Mouse (Mus musculus): Measurements from ENCODE around the gene Tnfrsf25. TPM values are rescaled to one million over a fixed set of nuclear protein-coding genes. Genes with fewer than 3 reads are reported as not detected.
A peak's percentile ranks its signal among the peaks of the same experiment; 100 is the strongest.

Tnfrsf25 gene
- polyA plus RNA-seq, 1 experiment, result 1.4 TPM

GRCm38 (mm10) chr4:152132772-152133169, 17.0 kb downstream of the Tnfrsf25 start:
- WGBS, result 59% methylated on average over 10 of the region's 10 CpGs
- Histone ChIP-seq H3K27ac (ENCODE audit: insufficient read depth, low read length) (no peak overlapping the region), H3K27me3 (ENCODE audit: control insufficient read depth, insufficient read depth, low read length) (peaks cover 3% of the 10 kb centered on the region; the same call in 1 of the 2 replicates), H3K4me1 (ENCODE audit: control insufficient read depth, insufficient read depth, low read length) (0 out of 2 replicates have a peak, but pooled peaks cover 5% of the 10 kb centered on the region), H3K4me3 (replicated peaks; ENCODE audit: insufficient read depth, low read depth, low read length) (no peak overlapping the region)
- DNase-seq, result no peak
- TF ChIP-seq POLR2A (IDR thresholded peaks at IDR 0.05; ENCODE audit: borderline replicate concordance, insufficient read depth, low read length) (no peak), CTCF (IDR thresholded peaks at IDR 0.05; ENCODE audit: borderline replicate concordance, insufficient read depth, low read depth, low read length) (no peak)

GRCm38 (mm10) chr4:152133213-152133612, 17.5 kb downstream of the Tnfrsf25 start:
- TF ChIP-seq CTCF (IDR thresholded peaks at IDR 0.05; ENCODE audit: borderline replicate concordance, insufficient read depth, low read depth, low read length) (no peak), POLR2A (IDR thresholded peaks at IDR 0.05; ENCODE audit: borderline replicate concordance, insufficient read depth, low read length) (no peak)

GRCm38 (mm10) chr4:152134507-152134906, 18.8 kb downstream of the Tnfrsf25 start:
- TF ChIP-seq POLR2A (IDR thresholded peaks at IDR 0.05; ENCODE audit: borderline replicate concordance, insufficient read depth, low read length), result no peak
- peak; percentile 72 for TF ChIP-seq CTCF (IDR thresholded peaks at IDR 0.05; ENCODE audit: borderline replicate concordance, insufficient read depth, low read depth, low read length)
- DNase-seq, result peak in 1 of 2 experiments; percentile 43
- peaks cover 3% of the 10 kb centered on the region; the same call in 1 of the 2 replicates for H3K27me3 ChIP-seq (ENCODE audit: control insufficient read depth, insufficient read depth, low read length)
- H3K4me3 ChIP-seq (replicated peaks; ENCODE audit: insufficient read depth, low read depth, low read length), result no peak overlapping the region
- H3K27ac ChIP-seq (ENCODE audit: insufficient read depth, low read length), result no peak overlapping the region
- H3K4me1 ChIP-seq (ENCODE audit: control insufficient read depth, insufficient read depth, low read length), result peaks cover 8% of the 10 kb centered on the region

More at GRCm38 (mm10) chr4:152133213-152133612, 17.5 kb downstream of the Tnfrsf25 start:
- peaks cover 3% of the 10 kb centered on the region; the same call in 1 of the 2 replicates for H3K27me3 ChIP-seq (ENCODE audit: control insufficient read depth, insufficient read depth, low read length)
- DNase-seq, result no peak
- H3K27ac ChIP-seq (ENCODE audit: insufficient read depth, low read length), result no peak overlapping the region
- peaks cover 5% of the 10 kb centered on the region; the same call in 1 of the 2 replicates for H3K4me1 ChIP-seq (ENCODE audit: control insufficient read depth, insufficient read depth, low read length)
- H3K4me3 ChIP-seq (replicated peaks; ENCODE audit: insufficient read depth, low read depth, low read length), result no peak overlapping the region
- 77% methylated on average over 5 of the region's 5 CpGs for WGBS

- H3K4me3 ChIP-seq (replicated peaks; ENCODE audit: insufficient read depth, low read depth, low read length), result no peak overlapping the region
- WGBS, result 87% methylated on average over 12 of the region's 12 CpGs
- TF ChIP-seq CTCF (IDR thresholded peaks at IDR 0.05; ENCODE audit: borderline replicate concordance, insufficient read depth, low read depth, low read length) (no peak), POLR2A (IDR thresholded peaks at IDR 0.05; ENCODE audit: borderline replicate concordance, insufficient read depth, low read length) (no peak)
- no peak for DNase-seq
- no peak overlapping the region for H3K27ac ChIP-seq (ENCODE audit: insufficient read depth, low read length)
- H3K4me1 ChIP-seq (ENCODE audit: control insufficient read depth, insufficient read depth, low read length), result peaks cover 8% of the 10 kb centered on the region
- peaks cover 3% of the 10 kb centered on the region; the same call in 1 of the 2 replicates for H3K27me3 ChIP-seq (ENCODE audit: control insufficient read depth, insufficient read depth, low read length)
Measured at GRCm38 (mm10) chr4:152135363-152135762, 19.6 kb downstream of the Tnfrsf25 start.

- H3K4me3 ChIP-seq (replicated peaks; ENCODE audit: insufficient read depth, low read depth, low read length), result no peak overlapping the region
- WGBS, result 40% methylated on average over 6 of the region's 6 CpGs
- TF ChIP-seq CTCF (IDR thresholded peaks at IDR 0.05; ENCODE audit: borderline replicate concordance, insufficient read depth, low read depth, low read length), result peak; percentile 62; the same call in 1 of the 2 replicates
- TF ChIP-seq POLR2A (IDR thresholded peaks at IDR 0.05; ENCODE audit: borderline replicate concordance, insufficient read depth, low read length), result no peak
- DNase-seq, result no peak
- H3K27me3 ChIP-seq (ENCODE audit: control insufficient read depth, insufficient read depth, low read length), result peaks cover 2% of the 10 kb centered on the region; the same call in 1 of the 2 replicates
- no peak overlapping the region for H3K27ac ChIP-seq (ENCODE audit: insufficient read depth, low read length)
- peaks cover 8% of the 10 kb centered on the region for H3K4me1 ChIP-seq (ENCODE audit: control insufficient read depth, insufficient read depth, low read length)
Measured at GRCm38 (mm10) chr4:152136112-152136875, 20.6 kb downstream of the Tnfrsf25 start.

- peaks cover 6% of the 10 kb centered on the region for H3K4me1 ChIP-seq (ENCODE audit: control insufficient read depth, insufficient read depth, low read length)
- 98% methylated on average over 2 of the region's 2 CpGs for WGBS
- no peak for DNase-seq
- H3K27ac ChIP-seq (ENCODE audit: insufficient read depth, low read length), result no peak overlapping the region
- TF ChIP-seq POLR2A (IDR thresholded peaks at IDR 0.05; ENCODE audit: borderline replicate concordance, insufficient read depth, low read length) (no peak), CTCF (IDR thresholded peaks at IDR 0.05; ENCODE audit: borderline replicate concordance, insufficient read depth, low read depth, low read length) (no peak)
- no peak overlapping the region for H3K4me3 ChIP-seq (replicated peaks; ENCODE audit: insufficient read depth, low read depth, low read length)
- no peaks in the 10 kb centered on the region for H3K27me3 ChIP-seq (ENCODE audit: control insufficient read depth, insufficient read depth, low read length)
Measured at GRCm38 (mm10) chr4:152136876-152137250, 21.1 kb downstream of the Tnfrsf25 start.

GRCm38 (mm10) chr4:152138497-152139260, 22.9 kb downstream of the Tnfrsf25 start:
- DNase-seq, result peak; percentile 73 to 79
- no peaks in the 10 kb centered on the region for H3K27me3 ChIP-seq (ENCODE audit: control insufficient read depth, insufficient read depth, low read length)
- peak overlapping the region; percentile 59 for H3K4me3 ChIP-seq (replicated peaks; ENCODE audit: insufficient read depth, low read depth, low read length)
- 3% methylated on average over 48 of the region's 51 CpGs for WGBS
- TF ChIP-seq POLR2A (IDR thresholded peaks at IDR 0.05; ENCODE audit: borderline replicate concordance, insufficient read depth, low read length) (no peak), CTCF (IDR thresholded peaks at IDR 0.05; ENCODE audit: borderline replicate concordance, insufficient read depth, low read depth, low read length) (peak; percentile 87)
- H3K27ac ChIP-seq (ENCODE audit: insufficient read depth, low read length), result no peak overlapping the region
- H3K4me1 ChIP-seq (ENCODE audit: control insufficient read depth, insufficient read depth, low read length), result peaks cover 3% of the 10 kb centered on the region

Data from cerebellum, adult 2 months (tissue).